Comparison of ENCODE assay signal across 9 mouse cellular contexts in the genomic region with DNA sequence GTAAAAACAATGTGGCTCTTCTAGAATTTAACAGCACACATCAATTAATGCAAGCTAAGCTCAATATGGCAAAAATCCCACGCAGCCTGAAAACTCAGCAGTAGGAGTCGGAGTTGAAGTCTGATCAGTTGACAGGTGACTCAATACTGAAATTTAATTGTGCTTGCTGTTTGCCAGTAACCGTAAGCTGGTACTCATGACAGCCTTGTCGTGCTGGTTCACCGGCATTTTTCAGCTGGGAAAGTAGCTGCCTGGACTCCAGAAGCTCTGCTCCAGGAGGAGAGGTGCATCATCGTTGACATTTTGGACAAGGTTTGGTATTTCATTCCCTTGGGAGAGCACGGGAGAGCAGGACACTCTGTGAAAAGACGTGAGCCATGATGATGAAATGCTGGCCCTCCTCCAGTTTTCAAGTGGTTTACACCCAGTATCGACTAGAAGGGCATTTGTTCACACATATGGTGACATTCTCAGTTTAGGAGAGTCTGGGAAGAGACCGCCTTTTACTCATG.
A peak's percentile ranks its signal among the peaks of the same experiment; 100 is the strongest.
DNase-seq lines count a peak whose midpoint lies in the region; ATAC-seq lines count a peak whose summit lies in the region.
"Had no signal": no experiment of that assay in that cellular context is flagged by ENCODE, and none has a peak within 500 bp of the region (broad histone marks: within the 10 kb centered on the region; RNA-seq: fewer than 3 reads in every experiment).

No protein-coding gene starts in this region.

- H3K9me3 ChIP-seq in heart, embryonic 15.5 days (replicated peaks) = no peaks in the 10 kb centered on the region
- no peaks in the 10 kb centered on the region for H3K9me3 ChIP-seq in heart, embryonic 10.5 days
- H3K9me3 ChIP-seq in liver, embryonic 11.5 days (ENCODE audit: control insufficient read depth, low read length) = no peaks in the 10 kb centered on the region
- H3K9me3 ChIP-seq: embryonic facial prominence, embryonic 13.5 days; limb, embryonic 13.5 days had no signal

- H3K4me2 ChIP-seq in heart, embryonic 15.5 days = peak overlapping the region; percentile 29; the same call in 1 of the 2 replicates
- no peak overlapping the region for H3K4me2 ChIP-seq in liver, embryonic 11.5 days
- H3K4me2 ChIP-seq: embryonic facial prominence, embryonic 13.5 days; limb, embryonic 13.5 days had no signal

- no peaks in the 10 kb centered on the region for H3K36me3 ChIP-seq in heart, embryonic 15.5 days
- no peaks in the 10 kb centered on the region for H3K36me3 ChIP-seq in heart, embryonic 10.5 days
- H3K36me3 ChIP-seq in liver, embryonic 11.5 days (ENCODE audit: control insufficient read depth, insufficient read depth, low read length) = no peaks in the 10 kb centered on the region
- H3K36me3 ChIP-seq: embryonic facial prominence, embryonic 13.5 days; limb, embryonic 13.5 days had no signal

- DNase-seq in heart, embryonic 10.5 days (ENCODE audit: low spot score) = no peak
- DNase-seq in adrenal gland, postnatal 36 days = peak; percentile 5 to 30
- peak; percentile 37 to 38 for DNase-seq in heart, postnatal 10 days
- DNase-seq in lung, postnatal 36 days = peak; percentile 56
- DNase-seq in kidney, postnatal 10 days = no peak
- DNase-seq in liver, embryonic 11.5 days (ENCODE audit: low spot score) = no peak

- no peak for ATAC-seq in heart, embryonic 15.5 days (replicated peaks; ENCODE audit: insufficient number of reproducible peaks, insufficient read depth, low FRiP score, low read depth)
- ATAC-seq in liver, embryonic 11.5 days (replicated peaks; ENCODE audit: low FRiP score) = no peak

- H3K27ac ChIP-seq in heart, embryonic 15.5 days = no peak overlapping the region
- no peak overlapping the region for H3K27ac ChIP-seq in heart, embryonic 10.5 days
- H3K27ac ChIP-seq in liver, embryonic 11.5 days (ENCODE audit: low read depth, low read length) = no peak overlapping the region
- H3K27ac ChIP-seq: embryonic facial prominence, embryonic 13.5 days; limb, embryonic 13.5 days had no signal

- intact Hi-C loops in heart, postnatal 10 days (cut with DNase I) = no loop called here

- no peak overlapping the region for H3K9ac ChIP-seq in heart, embryonic 15.5 days
- H3K9ac ChIP-seq in liver, embryonic 11.5 days (ENCODE audit: low read depth, low read length) = no peak overlapping the region
- H3K9ac ChIP-seq: embryonic facial prominence, embryonic 13.5 days; limb, embryonic 13.5 days had no signal

- WGBS in heart, embryonic 15.5 days = 42% methylated on average over 10 of the region's 10 CpGs
- WGBS in heart, embryonic 10.5 days = 72% methylated on average over 10 of the region's 10 CpGs
- 79% methylated on average over 10 of the region's 10 CpGs for WGBS in liver, embryonic 11.5 days

- H3K4me1 ChIP-seq in heart, embryonic 15.5 days (replicated peaks) = 0 out of 2 replicates have a peak, but pooled peaks cover 4% of the 10 kb centered on the region
- H3K4me1 ChIP-seq in heart, embryonic 10.5 days = no peaks in the 10 kb centered on the region
- no peaks in the 10 kb centered on the region for H3K4me1 ChIP-seq in liver, embryonic 11.5 days (replicated peaks; ENCODE audit: control insufficient read depth, insufficient read depth, low read length)
- H3K4me1 ChIP-seq: embryonic facial prominence, embryonic 13.5 days had no signal

- no peaks in the 10 kb centered on the region for H3K27me3 ChIP-seq in heart, embryonic 15.5 days
- H3K27me3 ChIP-seq in heart, embryonic 10.5 days (ENCODE audit: insufficient read depth, poor library complexity, severe bottlenecking) = no peaks in the 10 kb centered on the region
- H3K27me3 ChIP-seq in liver, embryonic 11.5 days (replicated peaks; ENCODE audit: control insufficient read depth, insufficient read depth, low read length) = no peaks in the 10 kb centered on the region
- H3K27me3 ChIP-seq: embryonic facial prominence, embryonic 13.5 days; limb, embryonic 13.5 days had no signal

- H3K4me3 ChIP-seq in heart, embryonic 15.5 days = 0 out of 2 replicates have a peak overlapping the region, but pooled peaks have one; percentile 3
- no peak overlapping the region for H3K4me3 ChIP-seq in heart, embryonic 10.5 days
- H3K4me3 ChIP-seq in liver, embryonic 11.5 days (ENCODE audit: low read depth, low read length) = no peak overlapping the region
- H3K4me3 ChIP-seq: embryonic facial prominence, embryonic 13.5 days; limb, embryonic 13.5 days had no signal

Comparison
In these comparisons a context has a peak if more than half of its experiments do, and no peak if none do; other contexts are left out.
1. DNase-seq: peak in adrenal gland, postnatal 36 days (2 of 2), heart, postnatal 10 days (2 of 2) and lung, postnatal 36 days (single experiment); none in heart, embryonic 10.5 days (single experiment), kidney, postnatal 10 days (single experiment) and liver, embryonic 11.5 days (single experiment).